Comparison of ENCODE assay signal across 8 mouse cellular contexts in the genomic region with DNA sequence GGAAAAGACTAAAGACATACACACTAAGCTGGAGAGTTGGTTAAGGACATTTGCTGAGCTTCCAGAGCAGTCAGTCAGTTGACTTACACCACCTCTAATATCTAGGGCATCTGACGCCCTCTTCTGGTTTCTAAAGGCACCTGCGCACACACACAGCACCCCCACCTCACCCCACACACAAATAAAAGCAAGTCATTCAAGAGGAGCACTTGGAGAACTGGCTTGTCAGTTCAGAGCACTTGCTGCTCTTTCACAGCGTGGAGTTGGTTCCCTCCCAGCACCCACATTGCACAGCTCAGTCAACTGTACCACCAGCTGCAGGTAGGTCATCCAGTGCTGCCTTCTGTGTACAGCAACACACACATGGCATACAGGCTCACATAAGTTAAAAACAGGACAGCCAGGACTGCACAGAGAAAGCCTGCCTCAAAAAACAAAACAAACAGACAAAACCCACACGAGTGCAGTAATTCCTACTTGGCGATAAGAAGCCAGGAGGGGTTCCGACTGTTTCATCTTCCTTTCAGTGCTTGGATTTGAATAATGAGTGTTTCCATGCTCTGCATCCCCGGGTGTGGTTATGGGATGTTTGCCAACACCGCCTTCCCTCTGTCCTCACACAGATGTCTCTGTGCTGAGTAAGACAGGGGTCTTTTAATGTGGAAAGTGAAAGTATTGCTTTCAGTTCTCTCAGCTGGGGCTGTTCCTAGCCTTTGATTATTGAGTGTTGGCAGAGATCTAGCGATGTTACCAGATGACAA. TPM values are rescaled to one million over a fixed set of nuclear protein-coding genes. Genes with fewer than 3 reads are reported as not detected.
DNase-seq lines count a peak whose midpoint lies in the region; ATAC-seq and TF ChIP-seq lines count a peak whose summit lies in the region.

No protein-coding gene starts in this region.

- H3K4me3 ChIP-seq in forebrain, embryonic 13.5 days: no peak overlapping the region
- no peak overlapping the region for H3K4me3 ChIP-seq in forebrain, embryonic 10.5 days
- peak overlapping the region; percentile 3; the same call in 1 of the 2 replicates for H3K4me3 ChIP-seq in embryonic fibroblast, embryonic 13.5 days (ENCODE audit: insufficient read depth, low read length)

- H3K4me1 ChIP-seq in forebrain, embryonic 13.5 days: peaks cover 52% of the 10 kb centered on the region
- peaks cover 43% of the 10 kb centered on the region for H3K4me1 ChIP-seq in forebrain, embryonic 10.5 days
- peaks cover 28% of the 10 kb centered on the region for H3K4me1 ChIP-seq in embryonic fibroblast, embryonic 13.5 days (ENCODE audit: control insufficient read depth, insufficient read depth, low read length)

- no peak overlapping the region for H3K9ac ChIP-seq in forebrain, embryonic 13.5 days

- TF ChIP-seq POLR2A in embryonic fibroblast, embryonic 13.5 days (IDR thresholded peaks at IDR 0.05; ENCODE audit: low read depth, low read length): no peak

- peak overlapping the region; percentile 57 for H3K27ac ChIP-seq in forebrain, embryonic 13.5 days
- no peak overlapping the region for H3K27ac ChIP-seq in forebrain, embryonic 10.5 days
- H3K27ac ChIP-seq in embryonic fibroblast, embryonic 13.5 days (ENCODE audit: insufficient read depth, low read length): peak overlapping the region; percentile 44

- no peaks in the 10 kb centered on the region for H3K36me3 ChIP-seq in forebrain, embryonic 13.5 days (ENCODE audit: poor library complexity, severe bottlenecking)
- no peaks in the 10 kb centered on the region for H3K36me3 ChIP-seq in forebrain, embryonic 10.5 days (replicated peaks)
- H3K36me3 ChIP-seq in splenic B cell, adult 2 months (ENCODE audit: control insufficient read depth, insufficient read depth, low read length, poor library complexity, severe bottlenecking): no peaks in the 10 kb centered on the region

- intact Hi-C loops in heart, postnatal 25 days (cut with DNase I): no loop called here

- 0 out of 2 replicates have a peak, but pooled peaks have one; percentile 22 for TF ChIP-seq CTCF in embryonic fibroblast, embryonic 13.5 days (IDR thresholded peaks at IDR 0.05; ENCODE audit: borderline replicate concordance, insufficient read depth, low read length)

- 42% methylated on average over 9 of the region's 9 CpGs for WGBS in forebrain, embryonic 13.5 days
- WGBS in forebrain, embryonic 10.5 days: 85% methylated on average over 9 of the region's 9 CpGs

- peak; percentile 61 for ATAC-seq in forebrain, embryonic 13.5 days
- ATAC-seq in megakaryocyte progenitor cell, adult 5-6 weeks (replicated peaks; ENCODE audit: poor library complexity): peak; percentile 76

- H3K27me3 ChIP-seq in forebrain, embryonic 13.5 days: no peaks in the 10 kb centered on the region
- H3K27me3 ChIP-seq in forebrain, embryonic 10.5 days (ENCODE audit: poor library complexity, severe bottlenecking): no peaks in the 10 kb centered on the region
- no peaks in the 10 kb centered on the region for H3K27me3 ChIP-seq in splenic B cell, adult 2 months (ENCODE audit: control insufficient read depth, insufficient read depth, low read length, poor library complexity, severe bottlenecking)

- DNase-seq in forebrain, embryonic 10.5 days (ENCODE audit: extremely low spot score, low spot score): no peak
- DNase-seq in R1 (ENCODE audit: low read depth, low spot score): peak; percentile 75
- peak; percentile 23 for DNase-seq in heart, postnatal 25 days (ENCODE audit: low spot score)
- DNase-seq in layer of hippocampus, adult 9-11 months: peak; percentile 81
- DNase-seq in splenic B cell, adult 2 months (ENCODE audit: low read depth, low spot score): peak; percentile 83

- no peak overlapping the region; the same call in 1 of the 2 replicates for H3K4me2 ChIP-seq in forebrain, embryonic 13.5 days

- H3K9me3 ChIP-seq in forebrain, embryonic 13.5 days (replicated peaks): no peaks in the 10 kb centered on the region
- no peaks in the 10 kb centered on the region for H3K9me3 ChIP-seq in forebrain, embryonic 10.5 days

RNA-seq across cellular contexts. Expression of a gene that starts 50.9 kb away (rescaled TPM):
- polyA plus RNA-seq in forebrain, embryonic 13.5 days (2015; fragmentation: Nextera tagmentation; extraction: Ambion mirVana): 17.8 and 19.2 TPM in 2 replicates
- 15.9 and 17.2 TPM in 2 replicates for polyA plus RNA-seq in forebrain, embryonic 10.5 days (2016; fragmentation: Nextera tagmentation; extraction: Ambion mirVana)
- polyA plus RNA-seq in embryonic fibroblast, embryonic 13.5 days (2011; ENCODE audit: insufficient read length, low read depth, missing spikeins): 43.1 and 47.4 TPM in 2 replicates
- total RNA-seq in heart, postnatal 25 days (2021): 10 to 100 TPM; 85.1 to 94.1 TPM
- total RNA-seq in megakaryocyte progenitor cell, adult 5-6 weeks (2015): 19.4 and 21.7 TPM in 2 replicates
- 22.9 and 24.9 TPM in 2 replicates for total RNA-seq in megakaryocyte progenitor cell, adult 5-6 weeks (2017)
